Mouse (Mus musculus): ENCODE data around the gene Nr1d2. TPM values are rescaled to one million over a fixed set of nuclear protein-coding genes. Genes with fewer than 3 reads are reported as not detected.
"Not testable (repeated sequence)": the region's sequence is repeated elsewhere in the genome, so short reads cannot be mapped to it uniquely, and the experiment has no call there.

Nr1d2 gene
- total RNA-seq (2021) (10 to 100 TPM; 37.0 to 82.4 TPM), polyA plus RNA-seq (2012; rRNA removed) (65.7 and 78.2 TPM in 2 replicates)
- long read RNA-seq, full-length matches to known transcripts: 21 of 35 reads
- long read RNA-seq, partial matches to known transcripts: 2 of 35 reads
- long read RNA-seq, other reads (novel, unspliced or antisense): 12 of 35 reads

DNA sequence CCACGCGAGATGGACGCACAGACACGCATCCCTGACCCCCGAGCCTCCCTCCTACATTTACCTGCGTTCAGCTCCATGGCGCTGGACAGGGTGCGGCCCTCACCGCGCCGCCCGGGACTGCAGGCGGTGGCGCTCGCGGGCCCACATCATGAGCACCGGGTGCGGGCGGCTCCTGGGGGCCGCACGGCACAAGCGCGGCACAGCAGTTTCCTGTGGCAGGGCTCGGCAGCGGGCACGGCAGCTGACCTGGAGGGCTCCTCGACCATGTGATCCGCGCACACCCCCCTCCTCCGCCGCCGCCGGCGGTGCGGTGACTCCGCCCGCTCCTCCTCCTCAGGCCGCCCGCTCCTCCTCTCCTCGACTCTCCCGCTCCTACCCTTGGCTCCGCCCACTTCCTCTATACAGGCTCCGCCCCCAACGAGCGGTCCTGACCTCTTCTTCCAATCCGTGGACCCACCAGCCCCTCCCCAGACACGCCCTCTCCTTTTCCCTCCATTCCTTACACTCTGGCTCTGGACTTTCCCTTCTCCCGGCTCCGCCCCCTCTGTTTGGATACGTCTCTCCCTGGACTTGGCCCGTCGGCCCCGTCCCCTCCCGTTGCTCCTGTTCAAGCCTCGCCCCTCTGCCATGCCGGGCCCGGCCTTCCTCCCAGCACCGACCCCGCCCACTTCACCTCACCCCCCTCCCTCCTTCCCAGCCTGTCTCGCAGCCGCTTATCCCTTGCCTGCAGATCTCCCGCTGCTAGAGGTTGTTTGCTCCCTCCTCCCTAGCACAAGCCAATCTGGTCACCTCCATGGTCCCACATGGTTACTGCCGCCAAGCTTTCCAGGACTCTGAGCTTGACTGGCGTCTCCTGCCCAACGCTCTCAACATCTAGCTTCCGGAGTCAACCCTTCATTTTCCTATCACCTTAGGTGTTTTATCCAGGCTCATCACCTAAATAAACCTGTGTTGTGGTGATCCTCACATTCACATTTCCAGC is at the start of gene Nr1d2:
TSS of gene Nr1d2 (minus strand) at position 378 of the 982 bp plus-strand sequence.
- DNase-seq: peak; percentile 100

DNA sequence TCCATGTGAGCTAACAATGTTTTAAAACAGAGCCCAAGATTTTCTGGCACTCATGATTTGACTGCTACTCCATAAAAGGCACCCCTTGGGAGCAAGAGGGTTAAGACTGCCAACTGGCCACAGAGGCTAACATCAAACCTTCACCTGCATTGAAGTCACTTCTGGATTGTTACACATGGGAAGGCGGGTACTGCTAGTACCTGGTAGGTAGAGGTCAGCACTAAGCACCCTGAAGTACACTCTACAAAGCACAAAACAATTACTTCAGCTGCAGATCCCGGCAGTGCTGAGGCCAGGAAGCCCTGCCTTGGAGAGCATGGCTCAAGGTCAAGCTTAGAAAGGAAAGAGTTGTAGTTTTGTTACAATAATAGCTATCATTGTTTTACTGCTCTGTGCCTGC is 48.5 kb upstream of the Nr1d2 start:
- no peak for DNase-seq

GRCm38 (mm10) chr14:18286441-18286840 is 47.5 kb upstream of the Nr1d2 start:
- DNase-seq: no peak

DNA sequence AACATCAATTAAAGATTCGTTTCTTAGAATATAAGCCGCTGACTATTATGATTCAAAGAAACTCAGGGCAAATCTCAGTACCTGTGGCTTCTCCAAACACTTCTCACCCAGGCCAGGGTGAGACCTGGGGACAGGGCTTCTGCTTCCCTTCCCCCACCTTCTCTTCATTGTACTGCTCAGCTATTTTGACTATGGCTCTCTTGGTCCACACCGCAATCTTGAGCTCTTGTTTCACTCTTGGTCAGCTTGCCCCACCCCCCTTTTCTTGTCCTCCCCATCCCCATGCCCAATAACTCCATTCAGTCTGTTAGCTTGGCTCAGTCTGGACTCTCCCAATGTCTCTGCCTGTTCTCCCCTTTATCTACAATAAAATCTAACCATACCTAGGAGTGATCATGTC is 46.5 kb upstream of the Nr1d2 start:
- DNase-seq: no peak

DNA sequence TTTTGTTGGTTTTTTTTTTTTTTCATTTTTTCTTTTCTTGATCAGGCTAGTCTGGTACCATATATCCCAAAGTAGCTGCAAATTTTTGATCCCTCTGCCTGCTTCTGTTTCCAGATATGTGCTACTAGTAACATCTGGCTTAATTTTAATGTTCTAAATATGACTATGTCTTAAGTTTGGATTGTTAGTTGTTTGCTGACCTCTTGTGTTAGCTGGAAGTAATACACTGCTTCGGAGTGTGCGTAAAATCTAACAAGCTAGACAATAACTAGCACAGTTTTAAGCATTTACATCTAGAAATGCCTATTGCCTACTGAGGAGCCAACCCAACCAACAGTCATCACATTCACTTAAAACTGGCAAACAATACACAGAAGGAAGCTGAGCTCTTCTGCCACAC is 45.7 kb upstream of the Nr1d2 start:
- DNase-seq: no peak

DNA sequence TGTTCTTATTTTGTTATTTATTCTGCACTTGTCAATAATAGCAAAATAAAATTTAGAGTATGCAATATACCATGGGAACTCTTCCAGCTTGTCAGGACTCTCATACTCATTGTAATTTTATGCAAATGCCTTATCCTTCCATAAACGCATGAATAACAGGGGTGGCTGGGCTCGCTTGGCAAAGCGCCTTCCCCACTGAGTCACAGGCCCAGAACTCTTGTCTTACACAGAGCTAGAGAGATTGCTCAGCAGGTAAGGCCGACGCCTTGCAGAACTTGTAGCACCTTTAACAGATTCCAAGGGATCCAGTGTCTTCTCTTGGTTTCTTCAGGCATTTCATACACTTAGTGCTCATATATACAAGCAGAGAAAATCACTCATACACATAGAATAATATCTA is 41.4 kb upstream of the Nr1d2 start:
- peak; percentile 10 for DNase-seq

DNA sequence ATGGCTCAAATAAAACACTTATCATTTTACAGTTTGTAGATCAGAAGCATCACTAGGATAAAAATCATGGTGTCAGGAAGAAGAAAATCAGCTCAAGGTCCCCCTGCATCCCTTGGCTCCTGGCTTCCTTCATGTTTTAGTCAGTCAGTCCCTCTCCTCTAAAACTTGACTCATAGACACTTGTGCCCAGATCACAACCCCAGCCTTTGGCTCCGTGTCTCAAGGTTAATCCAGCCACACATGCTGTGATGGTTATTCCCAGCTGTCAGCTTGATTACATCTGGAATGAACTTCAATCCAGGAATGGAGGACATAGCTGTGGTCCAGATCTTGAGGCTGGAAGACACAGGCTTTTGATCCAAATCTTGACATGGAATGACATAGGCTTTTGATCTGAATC is 35.6 kb upstream of the Nr1d2 start:
- peak; percentile 55 for DNase-seq

- peak; percentile 10 for DNase-seq
Measured at GRCm38 (mm10) chr14:18271666-18272065, 32.7 kb upstream of the Nr1d2 start.

GRCm38 (mm10) chr14:18270529-18271441 is 31.9 kb upstream of the Nr1d2 start, which contains the start of the genes Nkiras1 and Rpl15:
TSS of gene Nkiras1 (plus strand) at chr14:18271136.
TSS of gene Rpl15 (minus strand) at chr14:18271391.
- peak; percentile 99 for DNase-seq

- DNase-seq: not testable (repeated sequence)
Measured at GRCm38 (mm10) chr14:18269947-18270528, 31.1 kb upstream of the Nr1d2 start.

DNA sequence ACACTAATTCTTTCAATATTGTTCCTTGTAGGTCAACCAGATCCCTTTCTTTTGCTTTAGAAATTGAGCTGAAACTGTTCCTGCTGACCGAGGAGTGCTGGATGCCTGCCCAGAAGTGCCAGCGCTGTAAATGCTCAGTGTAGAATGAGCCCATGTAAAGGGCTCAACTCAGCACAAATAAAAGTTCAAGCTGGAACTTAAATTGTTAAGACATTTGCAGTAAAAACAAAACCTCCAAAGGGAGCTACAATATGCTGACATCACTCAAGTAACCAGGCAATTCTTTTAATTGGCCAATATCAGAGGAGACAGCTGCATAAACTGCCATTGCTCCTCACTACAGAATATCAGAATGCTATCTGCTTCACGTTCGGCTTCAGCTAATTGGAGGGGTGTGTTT is 24.5 kb upstream of the Nr1d2 start:
- peak; percentile 18 for DNase-seq

- DNase-seq: no peak
Measured at GRCm38 (mm10) chr14:18261203-18261602, 22.3 kb upstream of the Nr1d2 start.

- no peak for DNase-seq
Measured at GRCm38 (mm10) chr14:18242638-18243130, 3.8 kb upstream of the Nr1d2 start.

DNA sequence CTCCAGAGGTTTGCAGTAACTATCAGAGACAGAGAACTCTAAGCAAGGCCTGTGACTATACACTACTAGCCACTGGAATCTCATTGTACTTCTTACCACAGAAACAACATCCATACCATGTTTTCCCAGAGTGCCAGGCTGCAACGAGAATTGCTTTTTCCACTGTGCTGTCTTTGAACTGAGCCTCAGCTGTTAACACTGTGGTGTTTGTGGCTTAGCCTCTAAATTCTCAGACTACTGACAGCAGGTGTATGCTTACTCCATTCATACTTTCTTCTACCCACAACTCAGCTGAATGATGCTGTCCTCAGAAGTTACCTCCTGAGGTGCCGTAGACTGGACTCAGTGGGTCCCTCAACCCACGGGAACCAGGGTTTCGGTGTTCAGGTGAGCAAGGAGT is 2.9 kb upstream of the Nr1d2 start:
- DNase-seq: no peak

DNA sequence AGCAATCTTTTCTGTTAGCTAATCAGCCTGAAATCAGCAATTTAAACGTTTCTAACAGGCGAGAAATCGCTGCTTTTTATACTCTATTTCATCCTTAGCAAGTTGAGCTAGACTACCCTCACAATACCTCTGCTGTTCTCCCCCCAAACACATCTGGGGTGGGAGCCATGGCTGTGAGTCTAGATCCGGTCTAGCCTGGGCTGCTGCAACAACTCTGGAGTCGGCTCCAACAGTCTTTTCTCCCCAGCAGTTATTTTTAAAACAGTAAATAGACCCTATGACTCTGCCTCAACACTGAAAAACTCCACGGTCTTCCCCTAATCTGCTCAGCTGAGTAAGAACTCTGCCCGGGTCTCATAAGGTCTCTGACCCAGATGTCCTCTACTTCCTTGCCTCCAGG is 1.2 kb upstream of the Nr1d2 start:
- DNase-seq: no peak

DNA sequence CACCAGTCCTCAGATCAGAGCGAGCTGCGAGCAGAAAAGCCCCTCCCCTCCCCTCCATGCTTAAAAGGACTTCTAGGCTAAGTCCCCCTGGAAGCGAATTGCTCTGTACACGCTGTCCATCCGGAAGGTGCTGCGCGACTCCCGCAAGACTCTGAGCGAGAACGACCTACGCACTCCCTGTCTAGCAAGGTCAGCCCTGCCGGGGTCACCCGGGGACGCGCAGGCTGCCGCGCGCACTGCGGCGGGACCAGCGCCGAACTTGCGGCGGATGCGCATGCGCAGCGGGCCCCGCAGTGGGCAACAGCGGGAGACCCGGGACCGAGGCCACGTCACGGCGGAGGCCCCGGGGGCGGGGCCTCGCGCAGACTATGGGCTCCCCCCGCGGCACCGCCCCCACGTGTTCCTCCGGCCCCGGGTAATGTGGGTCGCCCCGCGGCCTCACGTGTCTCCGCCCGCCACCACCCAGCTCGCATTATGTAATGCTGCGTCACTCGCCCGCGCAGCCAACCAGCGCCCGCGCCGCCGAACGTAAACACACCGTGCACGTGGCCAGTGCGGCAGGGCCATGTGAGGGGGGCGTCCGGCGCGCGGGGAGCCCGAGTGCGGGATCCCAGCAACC is 687 bp downstream of the Nr1d2 start:
- peak; percentile 99 for DNase-seq

DNA sequence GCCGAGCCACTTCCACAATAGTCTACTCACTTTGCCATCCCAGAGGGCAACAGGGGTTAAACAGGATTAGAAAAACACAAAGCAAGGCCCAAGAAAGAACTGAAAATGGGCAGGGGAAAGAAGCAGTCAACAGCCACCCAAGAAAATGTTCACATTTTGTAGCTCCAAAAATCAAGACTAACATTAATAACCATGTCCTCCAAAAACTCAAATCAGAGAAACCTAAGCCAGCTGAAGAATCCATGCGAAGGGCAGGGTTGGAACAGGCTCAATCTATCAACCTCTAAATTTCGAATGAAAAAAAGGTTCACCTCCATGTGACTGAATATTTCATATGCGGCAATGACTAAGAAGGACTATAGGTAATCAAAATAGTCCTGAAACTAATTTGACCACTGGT is 1.5 kb downstream of the Nr1d2 start:
- DNase-seq: no peak

DNA sequence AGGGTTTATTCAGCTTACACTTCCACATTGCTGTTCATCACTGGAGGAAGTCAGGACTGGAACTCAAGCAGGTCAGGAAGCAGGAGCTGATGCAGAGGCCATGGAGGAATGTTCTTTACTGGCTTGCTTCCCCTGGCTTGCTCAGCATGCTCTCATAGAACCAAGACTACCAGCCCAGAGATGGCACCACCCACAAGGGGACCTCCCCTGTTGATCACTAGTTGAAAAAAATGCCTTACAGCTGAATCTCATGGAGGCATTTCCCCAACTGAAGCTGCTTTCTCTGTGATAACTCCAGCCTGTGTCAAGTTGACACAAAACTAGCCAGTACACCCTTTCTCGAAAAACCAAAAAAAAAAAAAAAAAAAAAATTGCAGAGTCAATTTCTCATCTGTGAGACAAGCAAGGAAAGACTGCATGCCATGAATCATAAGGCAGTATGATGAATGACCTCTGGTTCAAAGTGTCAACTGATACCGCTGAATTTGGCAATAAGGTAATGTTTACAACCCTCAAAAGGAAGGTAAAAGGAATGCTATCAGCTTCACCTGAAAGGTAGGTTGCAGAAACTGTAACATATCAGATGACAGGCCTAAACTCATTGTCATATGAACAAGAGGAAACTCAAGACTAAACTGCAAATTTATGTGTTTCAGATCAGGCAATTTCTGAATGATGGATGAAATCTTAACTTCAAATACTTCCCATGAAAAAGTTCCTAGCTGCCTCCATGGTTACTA is 2.3 kb downstream of the Nr1d2 start:
- DNase-seq: peak; percentile 38

DNA sequence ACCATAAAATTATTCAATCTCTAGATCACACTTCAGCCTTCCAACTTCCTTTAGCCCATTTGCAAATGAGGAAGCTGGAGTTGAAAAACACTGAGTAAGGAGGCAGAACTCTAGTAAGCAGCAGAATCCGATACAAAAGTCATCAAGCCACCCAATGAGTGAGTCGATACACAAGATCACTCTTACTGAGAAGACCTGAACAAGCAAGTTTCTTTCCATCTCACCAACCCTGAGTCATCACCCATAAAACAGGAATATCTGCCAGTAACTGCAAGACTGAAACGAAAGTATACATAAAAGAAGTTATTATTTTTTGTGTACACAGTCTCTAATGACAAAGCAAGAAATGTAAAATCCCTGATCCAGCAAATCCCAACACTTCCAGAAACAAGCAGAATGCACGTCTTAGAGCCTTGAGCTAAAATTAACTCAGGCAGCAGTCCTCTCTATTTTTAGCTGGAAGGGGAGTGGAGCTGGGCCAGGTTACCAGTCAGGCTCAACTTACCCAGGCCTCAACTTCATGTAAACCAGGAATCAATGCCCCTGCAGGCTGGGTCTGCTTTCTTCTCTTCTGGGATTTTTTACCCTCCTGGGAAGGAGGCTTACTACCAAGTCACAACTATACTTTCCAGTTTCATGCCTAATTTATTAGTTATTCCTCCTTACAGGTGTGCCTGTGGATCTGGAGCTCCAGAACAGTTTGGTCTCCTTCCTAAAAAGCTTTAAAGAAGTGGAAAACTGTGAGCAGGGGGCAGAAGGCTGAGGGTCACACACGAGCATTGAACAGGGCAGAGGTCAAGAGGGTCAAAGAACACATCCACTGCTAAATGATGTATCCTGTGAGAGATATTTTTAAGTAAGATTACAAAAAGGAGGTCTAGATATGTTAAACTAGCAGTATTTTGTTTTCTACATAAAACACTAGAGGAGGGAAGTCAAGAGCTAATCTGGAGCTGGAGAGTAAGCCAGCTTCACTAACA is 4.7 kb downstream of the Nr1d2 start:
- no peak for DNase-seq
